Mouse (Mus musculus): ENCODE measurements at regions not wholly inside any gene's neighbourhood (a gene's known extent, or its start where the extent isn't known, plus 50 kb on each side); places are given as distances from the start of the nearest gene placed in this dataset.

- 90% methylated on average over 14 of the region's 14 CpGs for WGBS
- Histone ChIP-seq H3K9ac (ENCODE audit: low read depth, low read length) (no peak overlapping the region), H3K36me3 (ENCODE audit: control insufficient read depth, insufficient read depth, low read length) (no peaks in the 10 kb centered on the region), H3K4me3 (ENCODE audit: low read length) (no peak overlapping the region), H3K9me3 (ENCODE audit: control insufficient read depth, low read length) (no peaks in the 10 kb centered on the region), H3K27me3 (replicated peaks; ENCODE audit: control insufficient read depth, insufficient read depth, low read length) (no peaks in the 10 kb centered on the region), H3K4me2 (ENCODE audit: low read length) (no peak overlapping the region), H3K4me1 (ENCODE audit: control insufficient read depth, insufficient read depth, low read depth, low read length) (no peaks in the 10 kb centered on the region), H3K27ac (ENCODE audit: low read depth, low read length) (no peak overlapping the region)
- no peak for ATAC-seq
Observed at GRCm38 (mm10) chr6:31191577-31191976, 207.0 kb upstream of the Mkln1 start.

- Histone ChIP-seq H3K4me2 (ENCODE audit: low read length) (no peak overlapping the region), H3K27ac (ENCODE audit: low read depth, low read length) (no peak overlapping the region), H3K4me3 (ENCODE audit: low read length) (no peak overlapping the region), H3K27me3 (replicated peaks; ENCODE audit: control insufficient read depth, insufficient read depth, low read length) (no peaks in the 10 kb centered on the region), H3K4me1 (ENCODE audit: control insufficient read depth, insufficient read depth, low read depth, low read length) (no peaks in the 10 kb centered on the region), H3K36me3 (ENCODE audit: control insufficient read depth, insufficient read depth, low read length) (no peaks in the 10 kb centered on the region), H3K9me3 (ENCODE audit: control insufficient read depth, low read length) (no peaks in the 10 kb centered on the region), H3K9ac (ENCODE audit: low read depth, low read length) (no peak overlapping the region)
- 83% methylated on average over 4 of the region's 4 CpGs for WGBS
- no peak for ATAC-seq
Observed at GRCm38 (mm10) chr6:31192197-31192596, 206.3 kb upstream of the Mkln1 start.

DNA sequence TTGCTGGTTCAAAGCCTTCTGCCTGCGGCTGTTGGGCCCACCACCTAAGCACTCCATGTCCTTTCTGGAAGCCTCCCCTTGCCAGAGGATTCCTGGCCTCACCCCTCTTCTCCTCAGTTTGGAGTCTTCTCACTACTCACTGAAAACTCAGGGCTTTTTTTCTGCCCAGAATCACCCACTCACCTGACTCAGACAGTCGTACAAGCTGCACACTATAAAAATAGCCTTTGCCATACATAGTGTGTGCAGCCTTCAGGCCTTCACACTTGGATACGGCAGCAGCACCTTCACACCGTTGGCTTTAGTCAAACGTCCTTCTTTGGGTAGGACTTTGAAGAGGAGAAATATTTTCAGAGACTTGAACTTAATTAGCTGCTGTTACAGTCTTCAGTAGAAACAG lies 205.3 kb upstream of the Mkln1 start:
- Histone ChIP-seq H3K36me3 (ENCODE audit: control insufficient read depth, insufficient read depth, low read length) (no peaks in the 10 kb centered on the region), H3K4me2 (ENCODE audit: low read length) (no peak overlapping the region), H3K9me3 (ENCODE audit: control insufficient read depth, low read length) (no peaks in the 10 kb centered on the region), H3K4me3 (ENCODE audit: low read length) (no peak overlapping the region), H3K27ac (ENCODE audit: low read depth, low read length) (no peak overlapping the region), H3K9ac (ENCODE audit: low read depth, low read length) (no peak overlapping the region), H3K4me1 (ENCODE audit: control insufficient read depth, insufficient read depth, low read depth, low read length) (no peaks in the 10 kb centered on the region), H3K27me3 (replicated peaks; ENCODE audit: control insufficient read depth, insufficient read depth, low read length) (no peaks in the 10 kb centered on the region)
- no peak for ATAC-seq
- 91% methylated on average over 5 of the region's 5 CpGs for WGBS

- no peaks in the 10 kb centered on the region for H3K4me1 ChIP-seq (ENCODE audit: control insufficient read depth, insufficient read depth, low read depth, low read length)
- no peak overlapping the region for H3K4me2 ChIP-seq (ENCODE audit: low read length)
- H3K9me3 ChIP-seq (ENCODE audit: control insufficient read depth, low read length), result no peaks in the 10 kb centered on the region
- no peak overlapping the region for H3K4me3 ChIP-seq (ENCODE audit: low read length)
- 64% methylated on average over 4 of the region's 4 CpGs for WGBS
- no peaks in the 10 kb centered on the region for H3K27me3 ChIP-seq (replicated peaks; ENCODE audit: control insufficient read depth, insufficient read depth, low read length)
- H3K9ac ChIP-seq (ENCODE audit: low read depth, low read length), result no peak overlapping the region
- H3K36me3 ChIP-seq (ENCODE audit: control insufficient read depth, insufficient read depth, low read length), result no peaks in the 10 kb centered on the region
- no peak for ATAC-seq
- no peak overlapping the region for H3K27ac ChIP-seq (ENCODE audit: low read depth, low read length)
Observed at GRCm38 (mm10) chr6:31197631-31198338, 200.8 kb upstream of the Mkln1 start.

DNA sequence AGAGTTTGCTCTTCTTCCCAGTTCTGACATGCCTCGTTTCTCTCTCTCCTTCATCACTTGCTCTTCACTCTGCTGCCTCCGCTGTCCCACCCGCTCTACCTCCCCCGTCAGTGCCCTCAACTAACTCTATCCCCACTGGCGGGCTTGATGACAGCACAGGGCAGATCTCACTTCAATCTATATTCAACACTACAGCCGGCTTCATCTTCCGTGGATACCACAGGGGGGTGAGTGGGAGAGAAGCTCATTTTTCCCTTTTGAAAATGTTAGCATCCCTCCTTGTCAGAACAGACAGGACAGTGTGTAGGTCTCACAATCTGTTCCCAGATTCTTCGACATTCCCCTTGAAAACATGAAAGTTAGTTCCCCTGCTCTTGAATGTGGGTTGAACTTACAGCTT lies 200.2 kb upstream of the Mkln1 start:
- no peak overlapping the region for H3K9ac ChIP-seq (ENCODE audit: low read depth, low read length)
- ATAC-seq, result no peak
- H3K4me2 ChIP-seq (ENCODE audit: low read length), result no peak overlapping the region
- 77% methylated on average over 8 of the region's 8 CpGs for WGBS
- H3K4me1 ChIP-seq (ENCODE audit: control insufficient read depth, insufficient read depth, low read depth, low read length), result no peaks in the 10 kb centered on the region
- no peak overlapping the region for H3K4me3 ChIP-seq (ENCODE audit: low read length)
- H3K27me3 ChIP-seq (replicated peaks; ENCODE audit: control insufficient read depth, insufficient read depth, low read length), result no peaks in the 10 kb centered on the region
- no peaks in the 10 kb centered on the region for H3K9me3 ChIP-seq (ENCODE audit: control insufficient read depth, low read length)
- no peak overlapping the region for H3K27ac ChIP-seq (ENCODE audit: low read depth, low read length)
- no peaks in the 10 kb centered on the region for H3K36me3 ChIP-seq (ENCODE audit: control insufficient read depth, insufficient read depth, low read length)

GRCm38 (mm10) chr6:31200705-31201104 lies 197.8 kb upstream of the Mkln1 start:
- H3K36me3 ChIP-seq (ENCODE audit: control insufficient read depth, insufficient read depth, low read length), result no peaks in the 10 kb centered on the region
- H3K9me3 ChIP-seq (ENCODE audit: control insufficient read depth, low read length), result no peaks in the 10 kb centered on the region
- H3K4me2 ChIP-seq (ENCODE audit: low read length), result no peak overlapping the region
- no peak overlapping the region for H3K9ac ChIP-seq (ENCODE audit: low read depth, low read length)
- no peaks in the 10 kb centered on the region for H3K4me1 ChIP-seq (ENCODE audit: control insufficient read depth, insufficient read depth, low read depth, low read length)
- H3K27ac ChIP-seq (ENCODE audit: low read depth, low read length), result no peak overlapping the region
- H3K27me3 ChIP-seq (replicated peaks; ENCODE audit: control insufficient read depth, insufficient read depth, low read length), result no peaks in the 10 kb centered on the region
- WGBS, result 86% methylated on average over 3 of the region's 3 CpGs
- no peak overlapping the region for H3K4me3 ChIP-seq (ENCODE audit: low read length)
- no peak for ATAC-seq

DNA sequence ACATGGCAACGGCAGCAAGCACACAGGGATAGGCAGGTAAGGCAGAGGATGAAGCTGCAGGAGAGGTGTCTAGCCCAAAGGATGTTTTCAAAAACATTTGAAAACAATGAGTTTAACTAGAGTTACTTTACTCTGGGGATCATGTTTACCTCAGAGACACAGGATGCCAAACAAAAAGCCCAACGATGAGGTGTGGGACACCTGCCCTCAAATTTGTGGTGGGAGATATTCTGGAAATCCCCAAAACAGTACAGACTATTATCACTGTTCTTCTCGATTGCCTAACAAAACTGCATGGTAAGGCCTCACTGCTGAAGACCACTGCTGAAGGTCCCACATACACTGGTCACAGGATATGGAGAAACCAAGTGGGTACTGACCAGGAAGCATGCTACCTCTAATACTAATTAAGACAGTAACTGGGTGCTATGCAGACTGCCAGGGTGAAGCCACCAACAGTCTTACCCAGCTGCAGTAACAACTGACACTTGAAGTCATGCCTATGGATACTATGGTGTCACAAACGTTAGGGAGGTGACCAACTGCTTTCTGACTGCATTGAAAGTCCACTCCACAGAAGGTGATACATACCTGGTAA lies 197.1 kb upstream of the Mkln1 start:
- H3K4me3 ChIP-seq (ENCODE audit: low read length), result no peak overlapping the region
- no peak overlapping the region for H3K4me2 ChIP-seq (ENCODE audit: low read length)
- no peaks in the 10 kb centered on the region for H3K36me3 ChIP-seq (ENCODE audit: control insufficient read depth, insufficient read depth, low read length)
- no peak overlapping the region for H3K27ac ChIP-seq (ENCODE audit: low read depth, low read length)
- no peaks in the 10 kb centered on the region for H3K4me1 ChIP-seq (ENCODE audit: control insufficient read depth, insufficient read depth, low read depth, low read length)
- no peak overlapping the region for H3K9ac ChIP-seq (ENCODE audit: low read depth, low read length)
- H3K27me3 ChIP-seq (replicated peaks; ENCODE audit: control insufficient read depth, insufficient read depth, low read length), result no peaks in the 10 kb centered on the region
- 94% methylated on average over 4 of the region's 4 CpGs for WGBS
- no peaks in the 10 kb centered on the region for H3K9me3 ChIP-seq (ENCODE audit: control insufficient read depth, low read length)
- no peak for ATAC-seq

DNA sequence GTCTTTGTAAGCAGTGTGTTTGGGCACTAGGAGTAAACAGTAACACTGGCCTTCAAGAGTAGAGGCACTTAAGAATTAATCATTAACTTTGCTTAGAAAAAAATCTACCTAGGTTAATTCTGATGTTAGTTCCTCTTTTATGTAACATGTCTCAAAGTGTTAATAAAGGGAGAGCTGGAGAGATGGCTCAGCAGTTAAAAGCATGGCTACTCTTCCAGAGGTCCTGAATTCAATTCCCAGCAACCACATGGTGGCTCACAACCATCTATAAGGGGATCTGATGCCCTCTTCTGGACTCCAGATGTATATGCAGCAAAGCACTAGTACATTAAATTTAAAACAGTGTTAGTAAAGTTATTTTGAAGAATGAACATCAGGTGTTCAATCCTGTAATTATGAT lies 195.9 kb upstream of the Mkln1 start:
- Histone ChIP-seq H3K36me3 (ENCODE audit: control insufficient read depth, insufficient read depth, low read length) (no peaks in the 10 kb centered on the region), H3K9ac (ENCODE audit: low read depth, low read length) (no peak overlapping the region), H3K27ac (ENCODE audit: low read depth, low read length) (no peak overlapping the region), H3K4me1 (ENCODE audit: control insufficient read depth, insufficient read depth, low read depth, low read length) (no peaks in the 10 kb centered on the region), H3K4me2 (ENCODE audit: low read length) (no peak overlapping the region), H3K9me3 (ENCODE audit: control insufficient read depth, low read length) (no peaks in the 10 kb centered on the region), H3K27me3 (replicated peaks; ENCODE audit: control insufficient read depth, insufficient read depth, low read length) (no peaks in the 10 kb centered on the region), H3K4me3 (ENCODE audit: low read length) (no peak overlapping the region)
- no peak for ATAC-seq

- Histone ChIP-seq H3K4me1 (ENCODE audit: control insufficient read depth, insufficient read depth, low read depth, low read length) (no peaks in the 10 kb centered on the region), H3K36me3 (ENCODE audit: control insufficient read depth, insufficient read depth, low read length) (no peaks in the 10 kb centered on the region), H3K4me2 (ENCODE audit: low read length) (no peak overlapping the region), H3K27ac (ENCODE audit: low read depth, low read length) (no peak overlapping the region), H3K9me3 (ENCODE audit: control insufficient read depth, low read length) (no peaks in the 10 kb centered on the region), H3K27me3 (replicated peaks; ENCODE audit: control insufficient read depth, insufficient read depth, low read length) (no peaks in the 10 kb centered on the region), H3K9ac (ENCODE audit: low read depth, low read length) (no peak overlapping the region), H3K4me3 (ENCODE audit: low read length) (no peak overlapping the region)
- no peak for ATAC-seq
- WGBS, result 88% methylated on average over 3 of the region's 3 CpGs
Observed at GRCm38 (mm10) chr6:31204434-31204833, 194.1 kb upstream of the Mkln1 start.

Measured in hindbrain, embryonic 16.5 days (tissue).